Mouse (Mus musculus) CD8-positive naive resting alpha-beta T cell, adult 2 months (primary cell): ENCODE data around the gene Tspan7.

Experiments
- DNase-seq, 2 experiments: peaks; one replicate each; pipeline ENCODE4 v3.0.0; 2022; ENCODE audit warnings: low read depth in 2 of 2, low spot score in 2 of 2

Gene Tspan7

GRCm38 (mm10) chrX:10484872-10485569 is at the start of gene Tspan7:
Gene Tspan7, plus strand, starts transcription at chrX:10485158.
- no peak for DNase-seq

DNA sequence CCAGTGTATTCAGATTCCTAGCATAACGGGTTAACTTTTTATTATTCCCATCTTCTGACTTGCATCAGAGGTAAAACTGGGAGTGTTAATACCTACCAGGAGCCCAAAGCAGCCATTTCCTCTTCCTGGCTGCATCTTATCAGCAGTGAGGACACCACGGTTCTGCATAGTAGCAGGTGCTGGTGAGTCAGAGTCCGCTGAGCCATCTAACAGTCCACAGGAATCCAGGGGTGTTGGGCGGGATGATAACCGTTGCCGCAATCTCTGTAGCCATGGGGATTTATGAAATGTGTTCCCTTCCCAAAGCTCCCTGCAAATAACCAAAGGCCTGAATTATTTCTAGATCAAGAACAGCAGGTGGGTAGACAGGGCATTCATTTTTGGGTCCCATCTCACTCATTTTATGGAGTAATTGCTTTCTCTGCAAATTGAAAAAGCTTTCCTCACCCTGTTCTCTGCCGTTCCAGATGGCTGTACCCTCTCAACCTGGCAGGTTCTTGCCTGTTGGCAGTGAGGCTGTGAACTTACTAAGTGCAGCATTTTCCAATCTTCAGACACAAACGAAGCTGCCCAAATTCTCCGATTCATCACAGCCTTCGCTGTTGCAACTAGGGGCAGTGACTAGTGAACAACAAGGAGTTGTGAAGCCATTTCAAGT is 35.5 kb upstream of the Tspan7 start:
- DNase-seq = no peak

GRCm38 (mm10) chrX:10450143-10451060 is 34.6 kb upstream of the Tspan7 start:
- DNase-seq = no peak

- DNase-seq = no peak
Observed at GRCm38 (mm10) chrX:10453798-10454197, 31.2 kb upstream of the Tspan7 start.

DNA sequence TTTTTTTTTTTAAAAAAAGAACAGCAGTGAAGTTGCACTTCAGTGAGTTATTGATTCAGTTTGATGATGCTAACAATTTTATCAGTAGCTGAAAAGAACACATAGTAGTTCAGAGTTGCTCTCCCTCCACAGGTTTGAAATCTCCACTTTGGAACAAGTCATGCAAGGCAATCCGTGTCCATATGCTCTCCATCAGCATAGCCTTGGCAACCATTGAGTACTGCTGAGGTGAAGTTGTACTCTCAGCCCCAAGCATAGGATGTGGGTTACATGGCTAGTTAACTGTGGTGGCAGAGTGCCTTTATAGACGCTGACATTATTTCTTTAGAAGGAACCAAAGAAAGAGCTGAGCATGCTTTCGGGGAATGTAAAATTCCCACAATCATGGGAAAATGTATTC is 27.7 kb upstream of the Tspan7 start:
- DNase-seq = no peak

DNA sequence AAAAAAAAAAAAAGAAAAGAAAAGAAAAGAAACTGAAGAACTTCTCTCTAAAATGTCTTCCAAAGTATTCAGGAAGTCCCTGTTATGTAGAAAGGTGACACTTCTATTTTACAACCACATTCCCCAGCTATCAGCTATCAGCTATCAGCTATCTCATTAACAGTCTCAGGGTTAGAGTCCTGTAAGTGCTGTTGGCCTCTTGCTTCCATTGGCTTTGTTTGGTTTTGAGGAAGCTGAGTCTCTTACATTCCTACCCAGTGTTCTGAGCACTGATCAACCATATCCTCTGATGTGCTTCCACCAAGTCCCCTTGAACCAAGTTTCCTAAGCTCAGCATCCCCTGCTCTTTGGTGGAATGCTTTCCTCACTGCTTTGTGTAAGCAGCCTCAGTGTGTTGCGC is 7.9 kb upstream of the Tspan7 start:
- no peak for DNase-seq

- DNase-seq = no peak
Observed at GRCm38 (mm10) chrX:10479031-10479886, 5.7 kb upstream of the Tspan7 start.

- DNase-seq = no peak
Observed at GRCm38 (mm10) chrX:10479943-10480342, 5.0 kb upstream of the Tspan7 start.

GRCm38 (mm10) chrX:10485664-10486211 is 780 bp downstream of the Tspan7 start:
- DNase-seq = no peak

GRCm38 (mm10) chrX:10498580-10498979 is 13.6 kb downstream of the Tspan7 start:
- no peak for DNase-seq

- no peak for DNase-seq
Observed at GRCm38 (mm10) chrX:10502616-10503015, 17.7 kb downstream of the Tspan7 start.

DNA sequence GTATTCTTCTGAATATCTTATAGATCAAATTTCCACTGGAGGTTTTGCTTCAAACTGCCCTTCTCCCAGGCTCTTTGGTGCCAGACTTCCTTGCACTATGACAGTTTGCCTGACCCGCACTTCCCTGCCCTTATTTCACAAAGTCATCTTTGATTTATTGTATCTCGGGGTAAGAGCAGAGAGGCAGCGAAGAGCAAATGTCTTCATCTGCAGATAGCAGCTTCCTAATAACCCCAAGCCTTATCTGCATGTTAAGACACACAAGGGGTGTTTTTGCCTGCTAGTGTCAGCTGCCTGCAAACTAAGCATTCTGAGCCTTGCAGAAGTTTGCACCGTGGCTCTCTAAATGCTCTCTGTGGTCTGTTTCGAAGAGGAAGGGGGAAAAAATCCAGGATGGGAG is 29.5 kb downstream of the Tspan7 start:
- no peak for DNase-seq

- DNase-seq = no peak
Observed at GRCm38 (mm10) chrX:10514971-10515370, 30.0 kb downstream of the Tspan7 start.

GRCm38 (mm10) chrX:10516448-10516847 is 31.5 kb downstream of the Tspan7 start:
- no peak for DNase-seq

GRCm38 (mm10) chrX:10516925-10517324 is 32.0 kb downstream of the Tspan7 start:
- DNase-seq = no peak

GRCm38 (mm10) chrX:10517756-10518155 is 32.8 kb downstream of the Tspan7 start:
- no peak for DNase-seq

GRCm38 (mm10) chrX:10518510-10518909 is 33.6 kb downstream of the Tspan7 start:
- DNase-seq = no peak

- DNase-seq = no peak
Observed at GRCm38 (mm10) chrX:10535450-10535849, 50.5 kb downstream of the Tspan7 start.

- DNase-seq = no peak
Observed at GRCm38 (mm10) chrX:10539009-10539408, 54.1 kb downstream of the Tspan7 start.

DNA sequence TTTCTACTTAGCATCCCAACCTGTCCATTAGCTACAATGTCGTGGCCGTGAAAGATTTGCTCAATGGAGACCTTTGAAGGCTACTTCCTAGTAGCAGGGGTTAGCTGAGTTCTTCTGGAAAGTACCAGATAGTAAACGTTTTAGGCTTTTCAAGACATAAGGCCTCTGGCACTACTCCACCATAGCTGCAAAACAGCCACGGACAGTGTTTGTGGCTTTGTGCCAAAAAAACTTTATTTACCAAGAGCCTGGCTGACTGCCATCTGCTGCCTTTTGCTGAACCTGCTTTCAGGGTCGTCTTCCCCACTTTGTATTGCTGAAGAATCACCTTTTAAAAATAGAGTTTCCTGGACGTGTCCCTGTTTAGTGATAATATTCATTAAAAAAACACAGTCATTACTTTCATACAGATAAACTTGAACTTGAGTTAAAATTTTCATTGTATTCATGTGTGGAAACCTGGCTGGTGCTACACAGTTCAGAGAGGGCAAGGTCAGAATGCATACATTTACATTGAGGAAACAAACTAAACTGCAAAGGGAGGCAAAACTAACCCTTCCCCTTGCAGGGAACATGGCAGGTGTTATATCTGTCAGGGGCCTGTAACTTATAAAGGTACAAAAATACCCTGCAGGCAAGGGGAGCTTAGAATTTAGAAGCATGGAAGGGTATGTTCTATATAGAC is 54.7 kb downstream of the Tspan7 start:
- DNase-seq = no peak
